Mouse (Mus musculus) Patski (cell line): Measurements from ENCODE around the gene Isx. TPM values are rescaled to one million over a fixed set of nuclear protein-coding genes. Genes with fewer than 3 reads are reported as not detected.
A peak's percentile ranks its signal among the peaks of the same experiment; 100 is the strongest.

Experiments
- ATAC-seq: fragments of 100-300 bp; one replicate; pipeline ENCODE4 v1.8.0; 2021
- CTCF ChIA-PET: fragments of 350-600 bp; sonication (Branson Sonifier 250); formaldehyde crosslinking; loops from one replicate; lab custom pipeline; 2022; ENCODE audit warnings: inconsistent platforms; lab: Charles Lee
- POLR2A ChIA-PET: fragments of 350-600 bp; sonication (Branson Sonifier 250); formaldehyde crosslinking; loops from one replicate; lab custom pipeline; 2022; ENCODE audit warnings: antibody characterized with exemption, inconsistent platforms; lab: Charles Lee
- DNase-seq: peaks from one replicate; pipeline ENCODE4 v3.0.0-alpha.2; 2011; ENCODE audit warnings: low read depth, low spot score
- H3K27me3 ChIP-seq: fragments of 371-371 bp; one replicate; pipeline ENCODE4 v1.5.1; 2021
- CTCF ChIP-seq: fragments of 100-300 bp; IDR thresholded peaks from one replicate; pipeline ENCODE4 v1.5.1; 2021
- in situ Hi-C: fragments of 300-500 bp; cut with MboI; formaldehyde crosslinking; loops from 3 replicates; pipeline ENCODE4 v1.11.1; 2018; ENCODE audit warnings: low pct_unique_long_range_greater_than_20kb, mixed read lengths
- polyA plus RNA-seq: library from polyadenylated mRNA; unstranded; gene quantifications from one replicate; pipeline ENCODE4 v1.2.3, GENCODE M21; 2021

Isx gene
- polyA plus RNA-seq = not detected

GRCm38 (mm10) chr8:74872940-74873339 is at the start of gene Isx:
Gene Isx, plus strand, starts transcription at chr8:74873173.
- TF ChIP-seq CTCF = no peak
- ATAC-seq (no peak), DNase-seq (no peak)
- ChIA-PET CTCF (interaction anchor here (1.9 kb wide), 1 partner anchor 9 kb away, joined by 6 read pairs; no protein-coding TSS in a partner anchor), POLR2A (no interaction called here)
- H3K27me3 ChIP-seq = no peaks in the 10 kb centered on the region
- in situ Hi-C loops = no loop called here

- ATAC-seq (no peak), DNase-seq (no peak)
- no peak for TF ChIP-seq CTCF
- in situ Hi-C loops = loop anchor here (25.0 kb wide), 1 partner anchor 1590 kb away; no protein-coding TSS in a partner anchor
- ChIA-PET POLR2A (no interaction called here), CTCF (no interaction called here)
- H3K27me3 ChIP-seq = peaks cover 5% of the 10 kb centered on the region
Observed at GRCm38 (mm10) chr8:74827689-74828088, 45.3 kb upstream of the Isx start.

- TF ChIP-seq CTCF = no peak
- DNase-seq (no peak), ATAC-seq (no peak)
- H3K27me3 ChIP-seq = no peaks in the 10 kb centered on the region
- ChIA-PET CTCF (no interaction called here), POLR2A (no interaction called here)
- in situ Hi-C loops = loop anchor here (25.0 kb wide), 1 partner anchor 1594 kb away; no protein-coding TSS in a partner anchor
Observed at GRCm38 (mm10) chr8:74831322-74831721, 41.7 kb upstream of the Isx start.

GRCm38 (mm10) chr8:74834246-74834645 is 38.7 kb upstream of the Isx start:
- CTCF ChIA-PET = no interaction called here
- no peak for DNase-seq
- H3K27me3 ChIP-seq = no peaks in the 10 kb centered on the region
- no peak for TF ChIP-seq CTCF
- no peak for ATAC-seq
- in situ Hi-C loops = loop anchor here (25.0 kb wide), 1 partner anchor 1597 kb away; no protein-coding TSS in a partner anchor
- POLR2A ChIA-PET = no interaction called here

- DNase-seq = no peak
- no peak for ATAC-seq
- ChIA-PET POLR2A (no interaction called here), CTCF (no interaction called here)
- in situ Hi-C loops = loop anchor here (25.0 kb wide), 1 partner anchor 1610 kb away; no protein-coding TSS in a partner anchor
- H3K27me3 ChIP-seq = peaks cover 8% of the 10 kb centered on the region
- peak; percentile 25 for TF ChIP-seq CTCF
Observed at GRCm38 (mm10) chr8:74847376-74848048, 25.5 kb upstream of the Isx start.

- CTCF ChIA-PET = no interaction called here
- no peak for TF ChIP-seq CTCF
- DNase-seq = no peak
- in situ Hi-C loops = loop anchor here (25.0 kb wide), 1 partner anchor 1611 kb away; no protein-coding TSS in a partner anchor
- ATAC-seq = no peak
- H3K27me3 ChIP-seq = peaks cover 8% of the 10 kb centered on the region
- POLR2A ChIA-PET = no interaction called here
Observed at GRCm38 (mm10) chr8:74848707-74849106, 24.3 kb upstream of the Isx start.

GRCm38 (mm10) chr8:74850971-74851370 is 22.0 kb upstream of the Isx start:
- ATAC-seq (no peak), DNase-seq (no peak)
- in situ Hi-C loops = no loop called here
- CTCF ChIA-PET = no interaction called here
- H3K27me3 ChIP-seq = peaks cover 8% of the 10 kb centered on the region
- TF ChIP-seq CTCF = no peak
- POLR2A ChIA-PET = no interaction called here

- TF ChIP-seq CTCF = no peak
- ATAC-seq = no peak
- ChIA-PET CTCF (no interaction called here), POLR2A (no interaction called here)
- peaks cover 8% of the 10 kb centered on the region for H3K27me3 ChIP-seq
- in situ Hi-C loops = no loop called here
- DNase-seq = no peak
Observed at GRCm38 (mm10) chr8:74851837-74852236, 21.1 kb upstream of the Isx start.

- H3K27me3 ChIP-seq = no peaks in the 10 kb centered on the region
- ChIA-PET CTCF (no interaction called here), POLR2A (no interaction called here)
- no peak for DNase-seq
- no peak for ATAC-seq
- in situ Hi-C loops = no loop called here
- TF ChIP-seq CTCF = peak; percentile 66
Observed at GRCm38 (mm10) chr8:74853488-74853887, 19.5 kb upstream of the Isx start.

GRCm38 (mm10) chr8:74854786-74855185 is 18.2 kb upstream of the Isx start:
- TF ChIP-seq CTCF = no peak
- in situ Hi-C loops = no loop called here
- no peaks in the 10 kb centered on the region for H3K27me3 ChIP-seq
- ChIA-PET CTCF (no interaction called here), POLR2A (no interaction called here)
- DNase-seq = no peak
- ATAC-seq = no peak

- no peak for DNase-seq
- CTCF ChIA-PET = no interaction called here
- ATAC-seq = no peak
- in situ Hi-C loops = no loop called here
- POLR2A ChIA-PET = no interaction called here
- TF ChIP-seq CTCF = no peak
- no peaks in the 10 kb centered on the region for H3K27me3 ChIP-seq
Observed at GRCm38 (mm10) chr8:74855341-74855740, 17.6 kb upstream of the Isx start.
